Mouse (Mus musculus): ENCODE results near the gene Slc48a1. TPM values are rescaled to one million over a fixed set of nuclear protein-coding genes. Genes with fewer than 3 reads are reported as not detected.

Gene Slc48a1
- polyA plus RNA-seq, 1 experiment from 2014 or later, result 65.4 TPM

DNA sequence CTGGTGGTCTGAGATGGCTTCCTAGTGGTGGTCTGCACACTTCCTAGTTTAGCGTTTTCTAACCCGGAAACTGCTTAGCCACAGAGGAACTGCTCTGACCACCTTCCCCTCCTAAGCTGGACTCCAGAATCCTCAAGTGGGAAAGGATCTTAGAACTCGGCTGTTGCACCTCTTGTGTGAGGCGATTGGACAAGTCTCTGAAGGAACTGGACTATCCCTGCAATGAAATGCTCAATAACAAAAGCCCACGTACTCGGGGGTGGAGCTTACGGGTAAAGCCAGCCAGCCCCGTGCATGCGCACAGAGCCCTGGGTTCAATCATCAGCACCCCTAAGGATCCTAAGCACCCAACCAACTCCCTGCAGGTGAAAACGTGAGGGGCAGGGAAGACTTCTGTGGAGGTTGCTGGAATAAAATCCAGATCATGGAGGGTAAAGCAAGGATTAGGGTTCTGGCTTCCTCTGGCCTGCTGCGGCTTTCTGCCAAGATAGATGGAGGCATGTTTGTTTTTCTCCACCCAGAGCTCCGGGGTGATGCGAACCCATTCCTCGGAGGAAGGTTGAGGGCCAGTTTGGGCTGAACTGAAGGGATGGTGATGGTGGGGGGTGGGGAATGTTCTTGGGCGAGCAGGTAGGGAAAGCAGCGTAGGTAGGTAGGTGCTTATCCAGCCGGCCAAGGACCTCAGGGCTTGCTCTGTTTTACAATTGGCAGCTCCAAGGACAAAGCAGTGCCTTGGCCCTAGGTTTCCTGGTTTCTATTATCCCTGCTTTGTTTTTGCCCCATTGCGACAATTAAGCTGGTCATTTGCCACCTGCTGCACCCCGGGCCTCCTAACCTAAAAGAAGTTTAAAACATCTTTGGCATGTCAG lies 9.7 kb downstream of the Slc48a1 start:
- DNase-seq (ENCODE audit: low spot score) (no peak), ATAC-seq (no peak)
- Histone ChIP-seq H3K9me3 (replicated peaks; ENCODE audit: control insufficient read depth, low read length) (no peaks in the 10 kb centered on the region), H3K4me2 (ENCODE audit: low read length) (no peak overlapping the region), H3K36me3 (ENCODE audit: control insufficient read depth, insufficient read depth, low read length) (peaks cover 4% of the 10 kb centered on the region; the same call in 1 of the 2 replicates), H3K27me3 (replicated peaks; ENCODE audit: control insufficient read depth, insufficient read depth, low read length) (no peaks in the 10 kb centered on the region), H3K9ac (ENCODE audit: low read length) (no peak overlapping the region), H3K4me1 (ENCODE audit: control insufficient read depth, insufficient read depth, low read length) (peaks cover 4% of the 10 kb centered on the region; the same call in 1 of the 2 replicates), H3K4me3 (ENCODE audit: low read depth, low read length) (no peak overlapping the region), H3K27ac (ENCODE audit: low read depth, low read length) (peak overlapping the region; percentile 29; the same call in 1 of the 2 replicates)
- WGBS, result 66% methylated on average over 19 of the region's 19 CpGs

DNA sequence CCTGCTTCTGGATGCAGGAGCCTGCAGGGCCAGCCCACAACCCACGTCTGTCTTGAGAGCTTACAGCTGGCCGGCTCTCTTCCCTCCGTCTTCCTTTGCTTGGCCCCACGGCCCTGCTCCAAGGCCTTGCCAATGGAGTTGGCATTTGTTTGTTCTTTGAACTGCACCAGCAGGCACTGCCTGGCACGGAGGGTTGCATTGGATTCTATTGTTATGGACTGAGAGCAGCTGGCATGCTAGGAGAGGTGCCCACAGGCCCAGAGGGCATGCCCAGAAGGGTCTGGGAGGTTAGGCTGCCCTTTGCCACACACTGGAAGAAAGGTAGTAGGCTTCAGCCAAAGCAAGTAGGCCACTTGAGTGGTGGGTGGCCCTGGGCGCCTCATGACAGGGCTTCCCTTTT lies 10.5 kb downstream of the Slc48a1 start:
- DNase-seq (ENCODE audit: low spot score), result peak; percentile 67
- peak overlapping the region; percentile 29; the same call in 1 of the 2 replicates for H3K27ac ChIP-seq (ENCODE audit: low read depth, low read length)
- no peaks in the 10 kb centered on the region for H3K9me3 ChIP-seq (replicated peaks; ENCODE audit: control insufficient read depth, low read length)
- ATAC-seq, result no peak
- H3K4me2 ChIP-seq (ENCODE audit: low read length), result no peak overlapping the region
- H3K36me3 ChIP-seq (ENCODE audit: control insufficient read depth, insufficient read depth, low read length), result peaks cover 12% of the 10 kb centered on the region; the same call in 1 of the 2 replicates
- peaks cover 4% of the 10 kb centered on the region; the same call in 1 of the 2 replicates for H3K4me1 ChIP-seq (ENCODE audit: control insufficient read depth, insufficient read depth, low read length)
- H3K4me3 ChIP-seq (ENCODE audit: low read depth, low read length), result no peak overlapping the region
- 42% methylated on average over 6 of the region's 6 CpGs for WGBS
- H3K27me3 ChIP-seq (replicated peaks; ENCODE audit: control insufficient read depth, insufficient read depth, low read length), result no peaks in the 10 kb centered on the region
- no peak overlapping the region for H3K9ac ChIP-seq (ENCODE audit: low read length)

DNA sequence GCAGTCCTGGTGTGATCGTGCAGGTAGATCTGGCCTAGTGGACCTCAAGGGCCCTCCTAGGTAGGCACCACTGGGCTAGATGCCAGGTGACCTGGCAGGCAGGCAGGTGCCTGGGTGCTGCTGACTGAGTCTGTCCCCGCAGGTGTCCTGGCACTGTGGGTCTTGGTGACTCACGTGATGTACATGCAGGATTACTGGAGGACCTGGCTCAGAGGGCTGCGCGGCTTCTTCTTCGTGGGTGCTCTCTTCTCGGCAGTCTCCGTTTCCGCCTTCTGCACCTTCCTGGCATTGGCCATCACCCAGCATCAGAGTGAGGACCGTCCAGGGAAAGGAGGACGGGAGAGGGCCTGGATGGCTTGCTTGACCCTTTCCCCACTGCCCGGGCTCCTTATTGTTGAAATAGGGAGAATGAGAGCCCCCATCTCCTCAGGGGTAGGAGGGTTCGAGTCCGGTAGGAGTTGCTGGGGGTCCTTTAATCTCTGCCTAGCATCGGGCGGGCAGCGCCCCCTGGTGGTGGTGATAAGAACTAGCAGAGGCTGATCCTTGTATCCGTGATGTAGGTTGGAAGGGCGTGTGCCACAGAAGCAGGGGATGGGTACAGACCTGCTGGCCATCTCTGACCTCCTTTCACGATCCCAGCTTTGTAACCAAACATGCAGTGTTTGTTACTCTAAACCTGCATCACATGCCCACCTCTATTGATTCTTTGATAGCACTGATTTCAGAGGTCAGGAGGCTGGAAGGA lies 11.6 kb downstream of the Slc48a1 start:
- DNase-seq (ENCODE audit: low spot score) (peak; percentile 59), ATAC-seq (0 out of 2 replicates have a peak, but pooled peaks have one; percentile 20)
- H3K9ac ChIP-seq (ENCODE audit: low read length), result no peak overlapping the region
- peaks cover 4% of the 10 kb centered on the region; the same call in 1 of the 2 replicates for H3K4me1 ChIP-seq (ENCODE audit: control insufficient read depth, insufficient read depth, low read length)
- H3K27me3 ChIP-seq (replicated peaks; ENCODE audit: control insufficient read depth, insufficient read depth, low read length), result no peaks in the 10 kb centered on the region
- no peak overlapping the region for H3K4me2 ChIP-seq (ENCODE audit: low read length)
- H3K36me3 ChIP-seq (ENCODE audit: control insufficient read depth, insufficient read depth, low read length), result peaks cover 17% of the 10 kb centered on the region; the same call in 1 of the 2 replicates
- WGBS, result 57% methylated on average over 20 of the region's 20 CpGs
- no peak overlapping the region for H3K4me3 ChIP-seq (ENCODE audit: low read depth, low read length)
- no peaks in the 10 kb centered on the region for H3K9me3 ChIP-seq (replicated peaks; ENCODE audit: control insufficient read depth, low read length)
- no peak overlapping the region for H3K27ac ChIP-seq (ENCODE audit: low read depth, low read length)

DNA sequence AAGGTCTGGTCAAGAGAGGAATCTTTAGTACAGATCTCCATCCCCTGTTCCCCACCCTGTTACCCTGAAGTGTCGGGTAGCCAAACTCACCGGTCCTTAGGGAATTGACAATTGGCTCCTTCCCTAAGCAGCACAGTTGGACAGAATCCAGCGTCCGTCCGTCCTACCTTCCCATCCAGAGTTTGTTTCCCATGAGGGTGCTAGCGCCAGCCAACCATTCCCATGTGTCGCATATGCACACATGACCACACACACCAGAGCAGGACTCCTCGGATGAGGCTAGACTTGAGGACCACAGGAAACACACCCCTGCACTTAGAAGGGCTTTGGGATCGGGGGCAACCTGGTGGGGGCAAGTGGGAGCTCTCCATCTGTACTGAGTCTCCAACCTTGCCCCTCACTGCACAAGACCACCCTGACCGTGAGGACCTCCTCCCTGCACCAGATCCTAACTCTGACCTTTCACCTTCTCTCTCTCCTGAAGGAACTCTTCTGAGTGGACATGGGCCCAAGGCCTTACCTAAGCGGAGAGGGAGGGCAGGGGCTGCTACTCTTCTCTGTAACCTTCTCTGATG lies 12.9 kb downstream of the Slc48a1 start:
- 84% methylated on average over 11 of the region's 11 CpGs for WGBS
- Histone ChIP-seq H3K4me2 (ENCODE audit: low read length) (no peak overlapping the region), H3K27me3 (replicated peaks; ENCODE audit: control insufficient read depth, insufficient read depth, low read length) (no peaks in the 10 kb centered on the region), H3K9ac (ENCODE audit: low read length) (no peak overlapping the region), H3K4me1 (ENCODE audit: control insufficient read depth, insufficient read depth, low read length) (peaks cover 4% of the 10 kb centered on the region; the same call in 1 of the 2 replicates), H3K4me3 (ENCODE audit: low read depth, low read length) (no peak overlapping the region), H3K36me3 (ENCODE audit: control insufficient read depth, insufficient read depth, low read length) (peaks cover 28% of the 10 kb centered on the region), H3K9me3 (replicated peaks; ENCODE audit: control insufficient read depth, low read length) (no peaks in the 10 kb centered on the region), H3K27ac (ENCODE audit: low read depth, low read length) (no peak overlapping the region)
- DNase-seq (ENCODE audit: low spot score) (no peak), ATAC-seq (no peak)

DNA sequence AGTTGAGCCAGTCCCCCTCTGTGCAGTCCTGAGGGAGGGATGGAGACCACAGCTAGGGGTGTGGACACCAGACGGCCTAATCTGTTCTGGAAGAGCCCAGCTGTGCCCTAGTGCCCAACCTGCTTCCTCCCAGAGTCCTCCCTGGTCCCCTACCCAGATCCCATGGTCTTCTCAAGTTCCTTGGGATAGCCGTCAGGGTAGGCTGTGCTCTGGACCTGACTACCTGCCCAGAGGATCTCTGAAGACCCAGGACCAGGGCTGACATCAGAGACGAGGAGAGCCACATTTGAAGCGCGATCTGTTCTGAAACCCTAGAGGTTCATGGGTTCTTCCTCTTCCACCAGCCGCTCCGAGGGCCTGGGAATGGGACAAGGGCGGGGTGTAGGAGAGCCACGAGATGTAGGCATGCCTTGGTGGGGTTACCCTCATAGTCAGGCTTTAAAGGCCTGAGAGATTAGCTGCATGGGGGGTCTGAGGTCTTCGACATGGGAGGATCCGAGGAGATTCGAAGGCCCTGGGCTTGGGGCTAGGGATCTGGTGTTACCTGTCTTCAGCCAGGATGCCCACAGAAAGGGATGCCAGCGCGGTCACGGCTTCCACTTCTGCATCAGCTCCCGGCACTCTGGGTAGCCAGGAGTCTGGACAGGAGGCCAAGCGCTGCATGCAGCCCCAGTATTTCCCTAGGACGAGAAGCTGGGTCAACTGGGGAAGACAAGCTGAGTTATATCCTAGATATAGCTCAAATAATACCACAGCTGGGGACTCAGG lies 15.2 kb downstream of the Slc48a1 start:
- no peak for DNase-seq (ENCODE audit: low spot score)

DNA sequence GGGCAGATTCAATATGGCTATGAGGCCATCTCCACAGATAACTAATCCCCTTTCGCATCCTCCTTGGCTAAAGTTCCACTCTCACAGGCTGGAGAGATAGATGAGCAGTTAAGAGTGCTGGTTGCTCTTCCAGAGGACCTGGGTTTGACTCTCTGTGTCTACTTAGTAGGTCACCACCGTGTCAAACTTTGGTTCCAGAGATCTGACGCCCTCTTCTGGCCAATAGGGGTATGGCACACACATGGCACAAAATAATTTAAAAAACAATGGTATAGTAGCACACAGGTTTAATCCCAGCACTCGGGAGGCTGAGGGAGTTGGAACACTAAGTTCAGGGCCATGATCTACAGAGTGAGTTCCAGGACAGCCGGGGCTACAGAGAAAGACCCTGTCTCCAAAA lies 15.9 kb downstream of the Slc48a1 start:
- Histone ChIP-seq H3K36me3 (ENCODE audit: control insufficient read depth, insufficient read depth, low read length) (peaks cover 42% of the 10 kb centered on the region), H3K9me3 (replicated peaks; ENCODE audit: control insufficient read depth, low read length) (no peaks in the 10 kb centered on the region), H3K4me3 (ENCODE audit: low read depth, low read length) (no peak overlapping the region), H3K4me2 (ENCODE audit: low read length) (no peak overlapping the region), H3K9ac (ENCODE audit: low read length) (no peak overlapping the region), H3K27me3 (replicated peaks; ENCODE audit: control insufficient read depth, insufficient read depth, low read length) (no peaks in the 10 kb centered on the region), H3K27ac (ENCODE audit: low read depth, low read length) (no peak overlapping the region), H3K4me1 (ENCODE audit: control insufficient read depth, insufficient read depth, low read length) (peaks cover 8% of the 10 kb centered on the region; the same call in 1 of the 2 replicates)
- ATAC-seq, result no peak
- no peak for DNase-seq (ENCODE audit: low spot score)
- 66% methylated on average over 5 of the region's 5 CpGs for WGBS

More for the DNA sequence above, 15.2 kb downstream of the Slc48a1 start:
- H3K27ac ChIP-seq (ENCODE audit: low read depth, low read length), result no peak overlapping the region
- no peaks in the 10 kb centered on the region for H3K27me3 ChIP-seq (replicated peaks; ENCODE audit: control insufficient read depth, insufficient read depth, low read length)
- H3K9me3 ChIP-seq (replicated peaks; ENCODE audit: control insufficient read depth, low read length), result no peaks in the 10 kb centered on the region
- H3K4me3 ChIP-seq (ENCODE audit: low read depth, low read length), result no peak overlapping the region
- WGBS, result 90% methylated on average over 18 of the region's 18 CpGs
- no peak overlapping the region for H3K4me2 ChIP-seq (ENCODE audit: low read length)
- peaks cover 42% of the 10 kb centered on the region for H3K36me3 ChIP-seq (ENCODE audit: control insufficient read depth, insufficient read depth, low read length)
- no peak for ATAC-seq
- H3K4me1 ChIP-seq (ENCODE audit: control insufficient read depth, insufficient read depth, low read length), result peaks cover 10% of the 10 kb centered on the region; the same call in 1 of the 2 replicates
- H3K9ac ChIP-seq (ENCODE audit: low read length), result no peak overlapping the region

DNA sequence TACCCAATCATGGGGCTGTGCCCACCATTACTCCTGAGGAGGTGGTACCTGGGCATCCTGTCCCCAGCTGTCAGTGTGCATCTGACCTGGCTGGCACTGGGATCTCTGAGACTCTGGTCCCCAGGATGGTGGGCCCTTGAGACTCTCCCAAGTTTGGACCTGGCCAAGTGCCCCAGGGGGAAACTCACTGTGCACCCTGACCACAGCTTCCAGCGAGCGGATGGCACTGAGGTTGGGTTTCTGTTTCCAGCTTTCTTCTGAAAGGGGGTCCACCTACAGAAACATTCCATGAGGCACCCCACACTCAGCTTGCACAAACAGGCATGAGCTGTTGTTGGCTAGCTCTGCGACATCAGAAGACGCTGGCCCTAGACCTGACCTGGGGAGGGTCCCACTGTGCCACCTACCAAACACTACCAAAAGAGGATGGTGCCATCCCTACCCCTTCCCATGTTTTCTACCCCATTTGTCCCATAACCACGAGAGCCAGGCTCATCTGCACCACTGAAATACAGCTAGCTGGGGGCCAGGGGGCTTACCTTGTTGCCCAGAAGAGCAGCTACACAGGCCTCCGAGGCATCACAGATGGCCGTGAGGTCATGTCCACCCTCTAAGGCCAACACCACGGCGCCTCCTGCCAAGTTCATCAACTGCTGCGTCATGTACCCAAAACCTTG lies 17.4 kb downstream of the Slc48a1 start:
- Histone ChIP-seq H3K9ac (ENCODE audit: low read length) (no peak overlapping the region), H3K36me3 (ENCODE audit: control insufficient read depth, insufficient read depth, low read length) (peaks cover 51% of the 10 kb centered on the region), H3K9me3 (replicated peaks; ENCODE audit: control insufficient read depth, low read length) (no peaks in the 10 kb centered on the region), H3K4me3 (ENCODE audit: low read depth, low read length) (no peak overlapping the region), H3K27me3 (replicated peaks; ENCODE audit: control insufficient read depth, insufficient read depth, low read length) (no peaks in the 10 kb centered on the region), H3K27ac (ENCODE audit: low read depth, low read length) (no peak overlapping the region), H3K4me2 (ENCODE audit: low read length) (no peak overlapping the region), H3K4me1 (ENCODE audit: control insufficient read depth, insufficient read depth, low read length) (peaks cover 8% of the 10 kb centered on the region; the same call in 1 of the 2 replicates)
- WGBS, result 96% methylated on average over 10 of the region's 10 CpGs
- ATAC-seq (no peak), DNase-seq (ENCODE audit: low spot score) (no peak)
